In genomic region chr19:41841105-41841750, GRCm38 (mm10) we compare ENCODE assay signal across 22 mouse cellular contexts. TPM values are rescaled to one million over a fixed set of nuclear protein-coding genes. Genes with fewer than 3 reads are reported as not detected.
DNase-seq lines count a peak whose midpoint lies in the region; ATAC-seq and TF ChIP-seq lines count a peak whose summit lies in the region.
"Had no signal": no experiment of that assay in that cellular context is flagged by ENCODE, and none has a peak within 500 bp of the region (broad histone marks: within the 10 kb centered on the region; RNA-seq: fewer than 3 reads in every experiment).

No protein-coding gene starts in this region.

- H3K27me3 ChIP-seq in heart, embryonic 15.5 days: no peaks in the 10 kb centered on the region
- no peaks in the 10 kb centered on the region for H3K27me3 ChIP-seq in megakaryocyte, embryonic 14.5 days (replicated peaks)
- no peaks in the 10 kb centered on the region for H3K27me3 ChIP-seq in small intestine, adult 2 months (ENCODE audit: control insufficient read depth, insufficient read depth, low read length)

- no peak for TF ChIP-seq CTCF in gastrocnemius, adult 2 months (IDR thresholded peaks at IDR 0.05)
- no peak for TF ChIP-seq CTCF in small intestine, adult 2 months (IDR thresholded peaks at IDR 0.05; ENCODE audit: extremely low read depth, insufficient read length, insufficient replicate concordance, low read depth, low read length)

- H3K4me3 ChIP-seq in gastrocnemius, adult 2 months: peak overlapping the region; percentile 35
- H3K4me3 ChIP-seq in heart, embryonic 15.5 days: no peak overlapping the region
- peak overlapping the region; percentile 53 for H3K4me3 ChIP-seq in megakaryocyte, embryonic 14.5 days (replicated peaks)
- H3K4me3 ChIP-seq in small intestine, adult 2 months (ENCODE audit: low read depth, low read length): no peak overlapping the region
- H3K4me3 ChIP-seq: embryonic facial prominence, embryonic 15.5 days; erythroblast, embryonic 14.5 days; forebrain, embryonic 10.5 days; hindbrain, embryonic 12.5 days had no signal

- peaks cover 24% of the 10 kb centered on the region for H3K4me1 ChIP-seq in heart, embryonic 15.5 days (replicated peaks)
- H3K4me1 ChIP-seq in megakaryocyte, embryonic 14.5 days: peaks cover 92% of the 10 kb centered on the region
- peaks cover 23% of the 10 kb centered on the region; the same call in 1 of the 2 replicates for H3K4me1 ChIP-seq in small intestine, adult 2 months (ENCODE audit: control insufficient read depth, insufficient read depth, insufficient read length, low read length)

- no peak overlapping the region for H3K4me2 ChIP-seq in heart, embryonic 15.5 days
- H3K4me2 ChIP-seq: embryonic facial prominence, embryonic 15.5 days; hindbrain, embryonic 12.5 days had no signal

- H3K36me3 ChIP-seq in heart, embryonic 15.5 days: no peaks in the 10 kb centered on the region
- H3K36me3 ChIP-seq in megakaryocyte, embryonic 14.5 days (replicated peaks; ENCODE audit: low read length): peaks cover 9% of the 10 kb centered on the region
- no peaks in the 10 kb centered on the region for H3K36me3 ChIP-seq in small intestine, adult 2 months (ENCODE audit: control insufficient read depth, insufficient read depth, low read length)
- H3K36me3 ChIP-seq: embryonic facial prominence, embryonic 15.5 days; forebrain, embryonic 10.5 days; hindbrain, embryonic 12.5 days had no signal

- no peak for TF ChIP-seq POLR2A in small intestine, adult 2 months (IDR thresholded peaks at IDR 0.05; ENCODE audit: low read depth, low read length)

- intact Hi-C loops in gastrocnemius, adult 2 months (cut with DNase I): loop anchor here (10.0 kb wide), 1 partner anchor 216 kb away; no protein-coding TSS in a partner anchor
- intact Hi-C loops in heart, postnatal 14 days (cut with DNase I): no loop called here

- no peaks in the 10 kb centered on the region for H3K9me3 ChIP-seq in heart, embryonic 15.5 days (replicated peaks)
- H3K9me3 ChIP-seq in megakaryocyte, embryonic 14.5 days: no peaks in the 10 kb centered on the region
- H3K9me3 ChIP-seq: embryonic facial prominence, embryonic 15.5 days; forebrain, embryonic 10.5 days; G1E; hindbrain, embryonic 12.5 days had no signal

- H3K9ac ChIP-seq in heart, embryonic 15.5 days: no peak overlapping the region
- H3K9ac ChIP-seq: embryonic facial prominence, embryonic 15.5 days; hindbrain, embryonic 12.5 days had no signal

- 0 out of 2 replicates have a peak, but pooled peaks have one; percentile 19 for ATAC-seq in heart, embryonic 15.5 days (replicated peaks; ENCODE audit: insufficient number of reproducible peaks, insufficient read depth, low FRiP score, low read depth)
- no peak for ATAC-seq in megakaryocyte, adult 5-6 weeks (ENCODE audit: poor library complexity, severe bottlenecking)
- ATAC-seq: forebrain, embryonic 14.5 days; hindbrain, embryonic 16.5 days; inflammation-experienced regulatory T-cells, adult 6 months; intestine, postnatal 0 days had no signal

- WGBS in heart, embryonic 15.5 days: 33% methylated on average over 7 of the region's 7 CpGs
- WGBS in small intestine, adult 2 months: 52% methylated on average over 7 of the region's 7 CpGs

- H3K27ac ChIP-seq in gastrocnemius, adult 2 months: peak overlapping the region; percentile 90
- no peak overlapping the region for H3K27ac ChIP-seq in heart, embryonic 15.5 days
- peak overlapping the region; percentile 19; the same call in 1 of the 2 replicates for H3K27ac ChIP-seq in small intestine, adult 2 months (ENCODE audit: insufficient read depth, low read depth, low read length)
- H3K27ac ChIP-seq: embryonic facial prominence, embryonic 15.5 days; forebrain, embryonic 10.5 days; hindbrain, embryonic 12.5 days had no signal

- peak; percentile 68 for DNase-seq in gastrocnemius, adult 2 months
- no peak for DNase-seq in gastrocnemius, postnatal 10 days
- DNase-seq in heart, postnatal 14 days: no peak
- DNase-seq in layer of hippocampus, postnatal 14 days (ENCODE audit: low spot score in 2 of 2): no peak
- DNase-seq: adrenal gland, postnatal 10 days; cerebellum, adult 18-20 months; cerebellum, adult 9-11 months; embryo, embryonic 11 days; heart, postnatal 4 days had no signal

RNA-seq across cellular contexts. Expression of gene Frat2, which starts 6.7 kb away (rescaled TPM):
- total RNA-seq in gastrocnemius, adult 2 months (2021): 10 to 100 TPM; 15.6 to 22.2 TPM
- total RNA-seq in gastrocnemius, postnatal 10 days (2021): 10 to 100 TPM; 17.3 to 23.7 TPM
- polyA plus RNA-seq in heart, embryonic 15.5 days (2015; fragmentation: Nextera tagmentation; extraction: Ambion mirVana): 2.2 and 3.5 TPM in 2 replicates
- 1 to 10 TPM; 5.9 to 6.6 TPM for total RNA-seq in heart, postnatal 14 days (2021)
- polyA plus RNA-seq in megakaryocyte, embryonic 14.5 days (2012; ENCODE audit: insufficient read depth, low replicate concordance): 16.8 and 19.5 TPM in 2 replicates
- total RNA-seq in megakaryocyte, adult 5-6 weeks (2015): 7.7 and 9.5 TPM in 2 replicates
- 9.2 and 9.4 TPM in 2 replicates for total RNA-seq in megakaryocyte, adult 5-6 weeks (2017)
- 13.7 and 62.2 TPM in 2 replicates for polyA plus RNA-seq in small intestine, adult 2 months (2012; rRNA removed)
- 10 to 100 TPM; 18.2 to 20.9 TPM for total RNA-seq in layer of hippocampus, postnatal 14 days (2021)

RNA-seq across cellular contexts. Expression of gene Frat1, which starts 11.5 kb away (rescaled TPM):
- 1 to 10 TPM; 6.3 to 6.8 TPM for total RNA-seq in gastrocnemius, adult 2 months (2021)
- 1 to 10 TPM; 5.6 to 6.1 TPM for total RNA-seq in gastrocnemius, postnatal 10 days (2021)
- polyA plus RNA-seq in heart, embryonic 15.5 days (2015; fragmentation: Nextera tagmentation; extraction: Ambion mirVana): 2.1 and 2.6 TPM in 2 replicates
- total RNA-seq in heart, postnatal 14 days (2021): 1 to 10 TPM; 2.5 to 3.2 TPM
- 25.1 and 50.6 TPM in 2 replicates for polyA plus RNA-seq in megakaryocyte, embryonic 14.5 days (2012; ENCODE audit: insufficient read depth, low replicate concordance)
- 5.2 and 6.3 TPM in 2 replicates for total RNA-seq in megakaryocyte, adult 5-6 weeks (2015)
- 6.1 and 6.3 TPM in 2 replicates for total RNA-seq in megakaryocyte, adult 5-6 weeks (2017)
- 8.1 and 29.1 TPM in 2 replicates for polyA plus RNA-seq in small intestine, adult 2 months (2012; rRNA removed)
- 10 to 100 TPM; 19.7 to 20.6 TPM for total RNA-seq in layer of hippocampus, postnatal 14 days (2021)

RNA-seq across cellular contexts. Expression of gene Arhgap19, which starts 39.4 kb away (rescaled TPM):
- 1 to 10 TPM; 7.7 to 9.6 TPM for total RNA-seq in gastrocnemius, adult 2 months (2021)
- 10 to 100 TPM in 1 of 2 experiments, 1 to 10 TPM in 1; 9.5 to 11.6 TPM for total RNA-seq in gastrocnemius, postnatal 10 days (2021)
- 9.3 and 12.8 TPM in 2 replicates for polyA plus RNA-seq in heart, embryonic 15.5 days (2015; fragmentation: Nextera tagmentation; extraction: Ambion mirVana)
- 1 to 10 TPM; 2.5 to 3.5 TPM for total RNA-seq in heart, postnatal 14 days (2021)
- 1.8 TPM in 1 of 2 replicates, not detected in the other for polyA plus RNA-seq in megakaryocyte, embryonic 14.5 days (2012; ENCODE audit: insufficient read depth, low replicate concordance)
- total RNA-seq in megakaryocyte, adult 5-6 weeks (2015): 48.5 and 50.3 TPM in 2 replicates
- 62.7 and 65.3 TPM in 2 replicates for total RNA-seq in megakaryocyte, adult 5-6 weeks (2017)
- polyA plus RNA-seq in small intestine, adult 2 months (2012; rRNA removed): 0.71 and 2.1 TPM in 2 replicates
- 1 to 10 TPM; 3.5 to 4.1 TPM for total RNA-seq in layer of hippocampus, postnatal 14 days (2021)

RNA-seq across cellular contexts. Expression of gene Rrp12, which starts 54.7 kb away (rescaled TPM):
- total RNA-seq in gastrocnemius, adult 2 months (2021): 10 to 100 TPM; 30.5 to 31.4 TPM
- total RNA-seq in gastrocnemius, postnatal 10 days (2021): 10 to 100 TPM; 27.6 to 28.4 TPM
- polyA plus RNA-seq in heart, embryonic 15.5 days (2015; fragmentation: Nextera tagmentation; extraction: Ambion mirVana): 7.4 and 10.1 TPM in 2 replicates
- 10 to 100 TPM; 10.7 to 12.9 TPM for total RNA-seq in heart, postnatal 14 days (2021)
- polyA plus RNA-seq in megakaryocyte, embryonic 14.5 days (2012; ENCODE audit: insufficient read depth, low replicate concordance): 8.9 and 14.4 TPM in 2 replicates
- 2.3 and 3.4 TPM in 2 replicates for total RNA-seq in megakaryocyte, adult 5-6 weeks (2015)
- total RNA-seq in megakaryocyte, adult 5-6 weeks (2017): 4.6 and 5.1 TPM in 2 replicates
- polyA plus RNA-seq in small intestine, adult 2 months (2012; rRNA removed): 2.4 and 3.0 TPM in 2 replicates
- 10 to 100 TPM; 33.4 to 34.0 TPM for total RNA-seq in layer of hippocampus, postnatal 14 days (2021)

Comparison
In these comparisons a context has a peak if more than half of its experiments do, and no peak if none do; other contexts are left out.
1. H3K4me3 ChIP-seq: peak in gastrocnemius, adult 2 months (single experiment) and megakaryocyte, embryonic 14.5 days (single experiment); none in heart, embryonic 15.5 days (single experiment) and small intestine, adult 2 months (single experiment).